Mouse (Mus musculus): ENCODE measurements at regions not wholly inside any gene's neighbourhood (a gene's known extent, or its start where the extent isn't known, plus 50 kb on each side); places are given as distances from the start of the nearest gene placed in this dataset.

DNA sequence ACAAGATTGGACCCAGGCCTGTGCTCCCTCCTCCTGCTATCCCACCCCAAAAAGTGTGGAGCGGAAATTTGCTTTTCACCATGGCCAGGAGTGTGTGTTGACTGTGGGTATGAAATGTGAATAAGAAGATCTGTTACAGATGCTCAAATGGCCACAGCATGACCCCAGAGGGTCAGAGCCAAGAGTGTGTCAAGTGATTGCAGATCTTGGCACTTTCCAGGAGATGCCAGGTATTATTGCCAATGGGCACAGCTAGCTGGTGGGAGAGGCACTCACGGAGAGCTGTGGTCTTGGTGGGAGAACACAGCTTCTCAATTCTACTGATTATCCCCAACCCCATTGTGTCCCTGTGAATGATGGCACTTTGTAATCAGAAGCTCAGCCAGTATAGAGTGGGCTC lies 62.7 kb downstream of the Smim20 start:
- DNase-seq (ENCODE audit: low spot score): no peak
- Histone ChIP-seq H3K9me3 (ENCODE audit: control insufficient read depth, low read length) (no peaks in the 10 kb centered on the region), H3K27ac (ENCODE audit: low read depth) (no peak overlapping the region), H3K4me2 (ENCODE audit: low read length) (no peak overlapping the region), H3K36me3 (ENCODE audit: control insufficient read depth, insufficient read depth, low read length) (no peaks in the 10 kb centered on the region), H3K4me3 (ENCODE audit: low read depth, low read length) (no peak overlapping the region), H3K4me1 (replicated peaks; ENCODE audit: control insufficient read depth, insufficient read depth, low read length) (peaks cover 5% of the 10 kb centered on the region; the same call in 1 of the 2 replicates), H3K27me3 (replicated peaks; ENCODE audit: control insufficient read depth, insufficient read depth, low read length) (0 out of 2 replicates have a peak, but pooled peaks cover 3% of the 10 kb centered on the region), H3K9ac (ENCODE audit: low read length) (no peak overlapping the region)
- no peak for ATAC-seq (replicated peaks; ENCODE audit: low FRiP score, low TSS enrichment, low read depth)
- 93% methylated on average over 2 of the region's 2 CpGs for WGBS

DNA sequence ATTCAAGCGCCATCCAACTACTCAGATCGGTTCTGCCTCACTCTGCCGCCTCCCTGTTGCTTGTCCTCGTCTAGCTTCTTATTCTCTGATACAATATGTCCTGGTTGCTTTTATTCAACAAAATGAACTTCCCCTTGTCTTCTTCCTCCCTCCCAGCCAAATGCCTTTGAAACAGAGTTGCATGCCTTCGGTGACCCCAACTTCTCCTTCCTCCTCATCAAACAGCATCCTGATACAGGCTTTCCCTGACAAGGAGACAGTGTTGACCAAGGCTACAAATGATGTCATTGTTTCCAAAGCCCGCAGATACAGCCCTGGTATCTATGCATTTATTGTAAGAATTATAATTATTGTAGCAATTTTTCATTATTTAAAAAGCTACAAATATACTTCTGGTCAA lies 69.8 kb downstream of the Smim20 start:
- WGBS: 78% methylated on average over 6 of the region's 6 CpGs
- no peak overlapping the region for H3K4me3 ChIP-seq (ENCODE audit: low read depth, low read length)
- DNase-seq (ENCODE audit: low spot score) (no peak), ATAC-seq (replicated peaks; ENCODE audit: low FRiP score, low TSS enrichment, low read depth) (no peak)
- no peaks in the 10 kb centered on the region for H3K27me3 ChIP-seq (replicated peaks; ENCODE audit: control insufficient read depth, insufficient read depth, low read length)
- no peaks in the 10 kb centered on the region for H3K36me3 ChIP-seq (ENCODE audit: control insufficient read depth, insufficient read depth, low read length)
- no peaks in the 10 kb centered on the region for H3K9me3 ChIP-seq (ENCODE audit: control insufficient read depth, low read length)
- no peak overlapping the region for H3K27ac ChIP-seq (ENCODE audit: low read depth)
- H3K4me2 ChIP-seq (ENCODE audit: low read length): no peak overlapping the region
- H3K4me1 ChIP-seq (replicated peaks; ENCODE audit: control insufficient read depth, insufficient read depth, low read length): no peaks in the 10 kb centered on the region
- H3K9ac ChIP-seq (ENCODE audit: low read length): no peak overlapping the region

DNA sequence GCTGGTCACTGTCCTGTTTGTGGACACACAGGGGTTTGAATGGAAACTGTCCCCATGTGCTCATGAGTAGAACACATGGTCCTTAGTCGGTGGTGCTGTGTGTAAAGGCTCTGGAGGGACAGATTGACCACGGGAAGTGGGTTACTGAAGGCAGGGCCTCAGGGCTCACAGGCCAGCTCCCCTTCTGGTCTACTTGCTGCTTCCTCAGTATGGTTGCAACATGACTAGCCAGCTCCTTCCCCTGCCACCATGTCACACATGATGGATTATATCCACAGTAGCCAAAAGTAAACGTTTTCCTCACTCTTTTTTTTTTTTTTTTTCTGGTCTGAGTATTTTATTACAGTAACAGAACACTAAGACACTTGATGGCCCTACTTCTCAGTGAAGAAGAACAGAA lies 70.9 kb downstream of the Smim20 start:
- no peak for ATAC-seq (replicated peaks; ENCODE audit: low FRiP score, low TSS enrichment, low read depth)
- Histone ChIP-seq H3K27ac (ENCODE audit: low read depth) (no peak overlapping the region), H3K9ac (ENCODE audit: low read length) (no peak overlapping the region), H3K36me3 (ENCODE audit: control insufficient read depth, insufficient read depth, low read length) (no peaks in the 10 kb centered on the region), H3K27me3 (replicated peaks; ENCODE audit: control insufficient read depth, insufficient read depth, low read length) (no peaks in the 10 kb centered on the region), H3K4me2 (ENCODE audit: low read length) (no peak overlapping the region), H3K4me1 (replicated peaks; ENCODE audit: control insufficient read depth, insufficient read depth, low read length) (no peaks in the 10 kb centered on the region), H3K9me3 (ENCODE audit: control insufficient read depth, low read length) (no peaks in the 10 kb centered on the region), H3K4me3 (ENCODE audit: low read depth, low read length) (no peak overlapping the region)
- WGBS: 43% methylated on average over 3 of the region's 3 CpGs
- no peak for DNase-seq (ENCODE audit: low spot score)

DNA sequence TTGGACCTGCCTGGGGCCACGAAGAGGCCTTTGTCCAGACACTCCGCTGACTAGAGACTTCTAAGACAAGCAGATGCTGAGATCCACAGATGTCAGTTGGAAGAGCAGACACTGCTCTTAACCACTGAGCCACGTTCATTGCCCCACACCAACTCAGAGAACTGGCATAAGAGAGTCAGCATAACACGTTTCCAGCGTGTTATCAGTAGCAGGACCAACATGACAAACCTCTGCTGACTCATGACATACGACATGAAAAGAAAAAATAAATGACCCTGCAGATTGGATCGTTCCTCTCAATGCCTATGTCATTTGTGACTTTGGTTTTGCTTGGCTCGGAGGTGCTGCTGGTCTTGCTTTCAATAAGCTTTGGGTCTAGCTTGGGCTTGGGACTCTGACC lies 78.3 kb downstream of the Smim20 start:
- H3K4me3 ChIP-seq (ENCODE audit: low read depth, low read length): no peak overlapping the region
- no peak for ATAC-seq (replicated peaks; ENCODE audit: low FRiP score, low TSS enrichment, low read depth)
- DNase-seq (ENCODE audit: low spot score): no peak
- no peaks in the 10 kb centered on the region for H3K4me1 ChIP-seq (replicated peaks; ENCODE audit: control insufficient read depth, insufficient read depth, low read length)
- H3K9ac ChIP-seq (ENCODE audit: low read length): no peak overlapping the region
- H3K4me2 ChIP-seq (ENCODE audit: low read length): no peak overlapping the region
- 84% methylated on average over 8 of the region's 8 CpGs for WGBS
- H3K27me3 ChIP-seq (replicated peaks; ENCODE audit: control insufficient read depth, insufficient read depth, low read length): no peaks in the 10 kb centered on the region
- H3K9me3 ChIP-seq (ENCODE audit: control insufficient read depth, low read length): no peaks in the 10 kb centered on the region
- no peaks in the 10 kb centered on the region for H3K36me3 ChIP-seq (ENCODE audit: control insufficient read depth, insufficient read depth, low read length)
- H3K27ac ChIP-seq (ENCODE audit: low read depth): no peak overlapping the region

DNA sequence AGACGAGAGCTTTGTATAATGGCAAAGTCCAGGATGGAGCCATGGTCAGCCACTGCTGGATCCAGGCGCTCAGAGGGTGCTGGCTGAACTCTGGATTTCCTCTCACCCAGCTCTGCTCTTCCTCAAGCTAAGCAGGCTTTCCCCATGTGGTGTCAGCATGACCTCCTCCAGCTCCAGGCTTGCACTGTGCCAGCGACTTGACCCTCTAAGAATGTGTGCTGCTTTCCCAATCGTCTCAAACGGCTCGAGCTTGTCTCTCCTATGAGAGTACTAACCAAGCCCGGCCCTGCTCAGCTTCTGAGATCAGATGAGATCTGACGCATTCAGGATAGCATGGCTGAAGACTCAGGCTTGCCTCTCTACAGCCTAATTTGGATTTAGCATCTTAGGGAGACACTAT lies 79.1 kb downstream of the Smim20 start:
- Histone ChIP-seq H3K27me3 (replicated peaks; ENCODE audit: control insufficient read depth, insufficient read depth, low read length) (no peaks in the 10 kb centered on the region), H3K36me3 (ENCODE audit: control insufficient read depth, insufficient read depth, low read length) (no peaks in the 10 kb centered on the region), H3K4me2 (ENCODE audit: low read length) (no peak overlapping the region), H3K4me1 (replicated peaks; ENCODE audit: control insufficient read depth, insufficient read depth, low read length) (no peaks in the 10 kb centered on the region), H3K9ac (ENCODE audit: low read length) (no peak overlapping the region), H3K4me3 (ENCODE audit: low read depth, low read length) (no peak overlapping the region), H3K27ac (ENCODE audit: low read depth) (no peak overlapping the region), H3K9me3 (ENCODE audit: control insufficient read depth, low read length) (no peaks in the 10 kb centered on the region)
- ATAC-seq (replicated peaks; ENCODE audit: low FRiP score, low TSS enrichment, low read depth): no peak
- 40% methylated on average over 8 of the region's 8 CpGs for WGBS
- DNase-seq (ENCODE audit: low spot score): peak; percentile 53

DNA sequence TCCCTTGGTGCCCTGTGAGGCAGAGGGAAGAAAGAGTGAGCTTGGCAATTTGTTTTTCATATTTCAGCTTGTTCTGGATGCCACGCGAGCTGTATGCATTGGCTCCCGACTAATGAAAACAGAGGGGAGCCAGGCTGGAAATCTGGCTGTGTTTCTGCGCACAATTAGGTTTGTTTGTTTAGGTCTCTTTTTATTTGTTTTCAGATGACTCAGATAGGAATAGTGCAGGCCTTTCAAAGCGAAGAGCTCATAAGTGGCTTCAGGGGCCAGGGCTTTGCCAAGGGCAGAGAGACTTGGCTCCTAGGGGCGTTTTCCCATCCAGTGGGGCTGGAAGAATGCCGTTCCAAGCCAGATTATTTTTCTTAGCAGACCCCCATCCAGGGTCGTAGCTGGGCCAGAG lies 79.9 kb downstream of the Smim20 start:
- WGBS: 45% methylated on average over 8 of the region's 8 CpGs
- Histone ChIP-seq H3K36me3 (ENCODE audit: control insufficient read depth, insufficient read depth, low read length) (no peaks in the 10 kb centered on the region), H3K27me3 (replicated peaks; ENCODE audit: control insufficient read depth, insufficient read depth, low read length) (no peaks in the 10 kb centered on the region), H3K4me3 (ENCODE audit: low read depth, low read length) (no peak overlapping the region), H3K9ac (ENCODE audit: low read length) (no peak overlapping the region), H3K4me1 (replicated peaks; ENCODE audit: control insufficient read depth, insufficient read depth, low read length) (no peaks in the 10 kb centered on the region), H3K9me3 (ENCODE audit: control insufficient read depth, low read length) (no peaks in the 10 kb centered on the region), H3K4me2 (ENCODE audit: low read length) (no peak overlapping the region), H3K27ac (ENCODE audit: low read depth) (no peak overlapping the region)
- DNase-seq (ENCODE audit: low spot score): no peak
- no peak for ATAC-seq (replicated peaks; ENCODE audit: low FRiP score, low TSS enrichment, low read depth)

DNA sequence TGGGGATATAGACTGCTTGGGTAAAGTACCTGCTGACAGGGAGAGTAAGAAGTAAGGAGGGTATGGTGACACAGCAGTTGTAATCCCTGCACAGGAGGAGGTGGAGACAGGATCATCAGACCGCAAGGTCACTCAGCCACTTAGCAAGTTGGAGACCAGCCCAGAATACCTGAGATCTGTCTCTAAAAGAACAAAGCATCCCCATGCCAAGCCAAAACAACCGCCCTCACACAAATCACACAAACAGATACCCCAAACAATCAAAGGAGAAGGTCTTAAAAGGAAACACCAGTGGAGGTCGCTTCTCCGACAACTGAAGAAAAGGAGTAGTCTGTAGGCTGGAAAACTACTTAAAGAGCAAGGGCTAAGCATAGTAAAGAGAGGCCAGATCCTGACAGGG lies 86.0 kb downstream of the Smim20 start:
- ATAC-seq (replicated peaks; ENCODE audit: low FRiP score, low TSS enrichment, low read depth): no peak
- H3K9me3 ChIP-seq (ENCODE audit: control insufficient read depth, low read length): no peaks in the 10 kb centered on the region
- H3K9ac ChIP-seq (ENCODE audit: low read length): no peak overlapping the region
- no peaks in the 10 kb centered on the region for H3K36me3 ChIP-seq (ENCODE audit: control insufficient read depth, insufficient read depth, low read length)
- H3K4me3 ChIP-seq (ENCODE audit: low read depth, low read length): no peak overlapping the region
- 62% methylated on average over 4 of the region's 4 CpGs for WGBS
- H3K27me3 ChIP-seq (replicated peaks; ENCODE audit: control insufficient read depth, insufficient read depth, low read length): no peaks in the 10 kb centered on the region
- no peak overlapping the region for H3K4me2 ChIP-seq (ENCODE audit: low read length)
- no peak overlapping the region for H3K27ac ChIP-seq (ENCODE audit: low read depth)
- H3K4me1 ChIP-seq (replicated peaks; ENCODE audit: control insufficient read depth, insufficient read depth, low read length): 0 out of 2 replicates have a peak, but pooled peaks cover 2% of the 10 kb centered on the region
- no peak for DNase-seq (ENCODE audit: low spot score)

DNA sequence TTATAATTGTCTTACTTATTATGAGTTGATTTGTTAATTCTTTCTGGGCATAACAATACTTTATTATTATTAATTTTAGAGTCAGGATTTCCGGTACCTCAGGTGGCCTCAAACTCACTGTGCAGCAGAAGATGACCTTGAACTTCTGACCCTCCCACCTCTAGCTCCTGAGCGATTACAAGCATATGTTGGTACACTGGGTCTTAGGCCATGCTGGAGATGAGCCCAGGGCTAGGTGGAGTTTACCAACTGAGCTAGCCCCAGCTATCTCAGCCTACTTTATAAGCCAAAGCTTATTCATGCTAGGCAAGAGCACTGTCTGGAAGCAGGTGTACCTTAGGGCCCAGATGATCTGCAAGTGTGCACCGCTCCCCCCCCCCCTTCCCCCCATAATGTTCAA lies 87.4 kb downstream of the Smim20 start:
- Histone ChIP-seq H3K27me3 (replicated peaks; ENCODE audit: control insufficient read depth, insufficient read depth, low read length) (no peaks in the 10 kb centered on the region), H3K4me1 (replicated peaks; ENCODE audit: control insufficient read depth, insufficient read depth, low read length) (0 out of 2 replicates have a peak, but pooled peaks cover 2% of the 10 kb centered on the region), H3K36me3 (ENCODE audit: control insufficient read depth, insufficient read depth, low read length) (no peaks in the 10 kb centered on the region), H3K4me2 (ENCODE audit: low read length) (no peak overlapping the region), H3K9me3 (ENCODE audit: control insufficient read depth, low read length) (no peaks in the 10 kb centered on the region), H3K9ac (ENCODE audit: low read length) (no peak overlapping the region), H3K4me3 (ENCODE audit: low read depth, low read length) (no peak overlapping the region), H3K27ac (ENCODE audit: low read depth) (no peak overlapping the region)
- ATAC-seq (replicated peaks; ENCODE audit: low FRiP score, low TSS enrichment, low read depth) (no peak), DNase-seq (ENCODE audit: low spot score) (no peak)
- WGBS: 90% methylated on average over 3 of the region's 3 CpGs

DNA sequence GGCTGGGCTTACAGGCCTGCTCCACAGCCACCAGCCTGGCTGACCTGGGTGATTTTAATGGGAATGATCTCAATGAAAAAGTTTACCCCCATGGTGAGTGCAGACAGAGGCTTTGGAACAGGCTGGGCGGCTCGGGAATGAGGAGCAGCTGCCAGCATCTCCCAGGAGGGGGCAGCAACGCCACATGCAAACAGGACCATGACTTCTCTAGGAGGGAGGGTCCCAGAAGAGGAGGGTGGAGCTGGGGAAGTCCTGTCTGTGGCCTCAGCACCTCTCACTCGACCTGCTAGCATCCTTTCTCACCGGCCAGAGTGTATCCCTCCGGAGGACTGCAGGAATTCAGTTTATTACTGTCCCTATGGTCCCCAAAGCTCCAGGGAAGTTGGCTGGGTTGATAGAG lies 88.2 kb downstream of the Smim20 start:
- H3K27ac ChIP-seq (ENCODE audit: low read depth): no peak overlapping the region
- DNase-seq (ENCODE audit: low spot score) (peak; percentile 95), ATAC-seq (replicated peaks; ENCODE audit: low FRiP score, low TSS enrichment, low read depth) (peak; percentile 81)
- H3K9me3 ChIP-seq (ENCODE audit: control insufficient read depth, low read length): no peaks in the 10 kb centered on the region
- no peak overlapping the region for H3K4me2 ChIP-seq (ENCODE audit: low read length)
- no peaks in the 10 kb centered on the region for H3K27me3 ChIP-seq (replicated peaks; ENCODE audit: control insufficient read depth, insufficient read depth, low read length)
- no peaks in the 10 kb centered on the region for H3K36me3 ChIP-seq (ENCODE audit: control insufficient read depth, insufficient read depth, low read length)
- H3K4me1 ChIP-seq (replicated peaks; ENCODE audit: control insufficient read depth, insufficient read depth, low read length): 0 out of 2 replicates have a peak, but pooled peaks cover 2% of the 10 kb centered on the region
- no peak overlapping the region for H3K9ac ChIP-seq (ENCODE audit: low read length)
- H3K4me3 ChIP-seq (ENCODE audit: low read depth, low read length): no peak overlapping the region
- WGBS: under 1% methylated on average over 6 of the region's 6 CpGs
